Mouse (Mus musculus) CH12.LX (cell line): ENCODE measurements at regions not wholly inside any gene's neighbourhood (a gene's known extent, or its start where the extent isn't known, plus 50 kb on each side); places are given as distances from the start of the nearest gene placed in this dataset.

Source experiments
- DNase-seq: peaks from one replicate; pipeline ENCODE4 v3.0.0-alpha.2; 2013; ENCODE audit errors: extremely low read depth
- H3K27ac ChIP-seq: 2 replicates; pipeline ENCODE4 v1.5.1; 2012; ENCODE audit warnings: low read depth, mild to moderate bottlenecking, control low read depth, moderate library complexity; ENCODE audit not compliant: insufficient read depth
- H3K27me3 ChIP-seq: replicated peaks from 2 replicates; pipeline ENCODE3; 2012; ENCODE audit warnings: inconsistent platforms
- H3K36me3 ChIP-seq, 2 experiments: replicated peaks in 1 of 2; 2 replicates each; pipeline versions ENCODE3 to v1.6.1; 2012; ENCODE audit warnings: inconsistent platforms in 1 of 2, low read length in 1 of 2, mild to moderate bottlenecking in 1 of 2, mixed read lengths in 1 of 2, moderate library complexity in 1 of 2; ENCODE audit not compliant: control insufficient read depth in 1 of 2, insufficient read depth in 1 of 2
- H3K4me1 ChIP-seq, 2 experiments: 2 replicates each; pipeline ENCODE4 v1.6.1; 2012; ENCODE audit warnings: inconsistent platforms in 1 of 2, moderate library complexity in 1 of 2; ENCODE audit not compliant: insufficient read depth in 2 of 2, control insufficient read depth in 1 of 2
- H3K4me2 ChIP-seq: 2 replicates; pipeline ENCODE4 v1.6.1; 2012; ENCODE audit warnings: low read depth, mild to moderate bottlenecking, control low read depth; ENCODE audit not compliant: poor library complexity, insufficient read depth, severe bottlenecking
- H3K4me3 ChIP-seq, 3 experiments: fragments of 150-350 bp in 1 of 3; sonication (generic) in 1 of 3; replicated peaks in 1 of 3; 2 replicates each; pipeline versions ENCODE3 to v1.5.1; 2011 to 2012; ENCODE audit warnings: low read depth in 2 of 3, low read length in 2 of 3, mild to moderate bottlenecking in 2 of 3, moderate library complexity in 2 of 3, control low read depth in 1 of 3, improper control_type of control experiment in 1 of 3, inconsistent platforms in 1 of 3, mixed read lengths in 1 of 3; ENCODE audit not compliant: poor library complexity in 1 of 3
- H3K79me2 ChIP-seq: replicated peaks from 2 replicates; pipeline ENCODE4 v1.6.1; 2012; ENCODE audit warnings: mild to moderate bottlenecking, moderate library complexity; ENCODE audit not compliant: control insufficient read depth, poor library complexity, insufficient read depth, severe bottlenecking; ENCODE audit errors: extremely low read depth
- H3K9ac ChIP-seq: 2 replicates; pipeline ENCODE4 v1.6.1; 2012; ENCODE audit warnings: low read depth, mild to moderate bottlenecking, control low read depth, moderate library complexity; ENCODE audit not compliant: insufficient read depth
- H3K9me3 ChIP-seq: replicated peaks from 2 replicates; pipeline ENCODE3; 2012; ENCODE audit warnings: low read length, inconsistent platforms, mixed read lengths
- CHD2 ChIP-seq: IDR thresholded peaks from 2 replicates; pipeline ENCODE4 v1.6.1; 2011; ENCODE audit warnings: low read length, improper control_type of control experiment
- E2F4 ChIP-seq: IDR thresholded peaks from 2 replicates; pipeline ENCODE4 v1.6.1; 2011; ENCODE audit warnings: low read depth, low read length, improper control_type of control experiment; ENCODE audit not compliant: insufficient replicate concordance
- ELF1 ChIP-seq: IDR thresholded peaks from 2 replicates; pipeline ENCODE4 v1.6.1; 2014; ENCODE audit warnings: low read depth, mild to moderate bottlenecking, inconsistent platforms, low read length, improper control_type of control experiment
- ETS1 ChIP-seq: conservative IDR thresholded peaks from 2 replicates; pipeline ENCODE4 v1.6.1; 2012; ENCODE audit warnings: low read depth, mild to moderate bottlenecking, inconsistent platforms, low read length, improper control_type of control experiment, moderate library complexity
- HCFC1 ChIP-seq: IDR thresholded peaks from 2 replicates; pipeline ENCODE4 v1.6.1; 2012; ENCODE audit warnings: low read depth, mild to moderate bottlenecking, inconsistent platforms, low read length, improper control_type of control experiment
- IRF4 ChIP-seq: IDR thresholded peaks from 2 replicates; pipeline ENCODE4 v1.6.1; 2014; ENCODE audit warnings: low read depth, mild to moderate bottlenecking, inconsistent platforms, low read length, improper control_type of control experiment
- JUND ChIP-seq: conservative IDR thresholded peaks from 2 replicates; pipeline ENCODE4 v1.6.1; 2011; ENCODE audit warnings: low read depth, low read length, improper control_type of control experiment
- MAFK ChIP-seq: IDR thresholded peaks from 2 replicates; pipeline ENCODE4 v1.6.1; 2011; ENCODE audit warnings: low read length, improper control_type of control experiment; ENCODE audit not compliant: insufficient replicate concordance
- MAZ ChIP-seq: IDR thresholded peaks from 2 replicates; pipeline ENCODE4 v1.6.1; 2012; ENCODE audit warnings: low read depth, mild to moderate bottlenecking, inconsistent platforms, low read length, improper control_type of control experiment, moderate library complexity
- MXI1 ChIP-seq: IDR thresholded peaks from 2 replicates; pipeline ENCODE4 v1.6.1; 2011; ENCODE audit warnings: mild to moderate bottlenecking, low read depth, low read length, improper control_type of control experiment
- NRF1 ChIP-seq: IDR thresholded peaks from 2 replicates; pipeline ENCODE4 v1.6.1; 2014; ENCODE audit warnings: low read depth, mild to moderate bottlenecking, inconsistent platforms, low read length, improper control_type of control experiment, moderate library complexity
- PAX5 ChIP-seq: IDR thresholded peaks from 2 replicates; pipeline ENCODE4 v1.6.1; 2012; ENCODE audit warnings: low read length, inconsistent platforms, mixed read lengths
- POLR2A ChIP-seq: IDR thresholded peaks from 2 replicates; pipeline ENCODE4 v1.6.1; 2011; ENCODE audit warnings: low read depth, mild to moderate bottlenecking, improper control_type of control experiment, low read length
- RAD21 ChIP-seq: IDR thresholded peaks from 2 replicates; pipeline ENCODE4 v1.6.1; 2011; ENCODE audit warnings: low read depth, mild to moderate bottlenecking, low read length, improper control_type of control experiment, moderate library complexity
- RCOR1 ChIP-seq: conservative IDR thresholded peaks from 2 replicates; pipeline ENCODE4 v1.6.1; 2012; ENCODE audit warnings: low read depth, mild to moderate bottlenecking, inconsistent platforms, low read length, improper control_type of control experiment
- SMC3 ChIP-seq: IDR thresholded peaks from 2 replicates; pipeline ENCODE4 v1.6.1; 2011; ENCODE audit warnings: low read depth, low read length, improper control_type of control experiment
- ZC3H11A ChIP-seq: IDR thresholded peaks from 2 replicates; pipeline ENCODE4 v1.6.1; 2012; ENCODE audit warnings: low read depth, mild to moderate bottlenecking, inconsistent platforms, low read length, improper control_type of control experiment
- ZKSCAN1 ChIP-seq: IDR thresholded peaks from 2 replicates; pipeline ENCODE4 v1.6.1; 2012; ENCODE audit warnings: low read depth, inconsistent platforms, low read length, improper control_type of control experiment, borderline replicate concordance
- ZNF384 ChIP-seq: IDR thresholded peaks from 2 replicates; pipeline ENCODE4 v1.6.1; 2012; ENCODE audit warnings: low read depth, low read length, improper control_type of control experiment, inconsistent platforms
- dilution Hi-C: fragments of 300-500 bp; cut with MboI; formaldehyde crosslinking; loops from 2 replicates; pipeline ENCODE4 v1.14.3; 2020; ENCODE audit warnings: low sequenced_read_pairs; ENCODE audit not compliant: extremely low pct_unique_long_range_greater_than_20kb, extremely low pct_ligation_motif_present
- in situ Hi-C: fragments of 300-500 bp; cut with MboI; formaldehyde crosslinking; loops from 3 replicates; pipeline ENCODE4 v1.14.3; 2019; ENCODE audit warnings: low sequenced_read_pairs, low pct_ligation_motif_present, low pct_unique_long_range_greater_than_20kb, mixed read lengths

- in situ Hi-C loops = no loop called here
- Histone ChIP-seq H3K9ac (no peak overlapping the region), H3K36me3 (no peaks in the 10 kb centered on the region), H3K4me1 (no peaks in the 10 kb centered on the region), H3K4me2 (no peak overlapping the region), H3K27me3 (no peaks in the 10 kb centered on the region), H3K27ac (no peak overlapping the region), H3K4me3 (no peak overlapping the region), H3K79me2 (no peaks in the 10 kb centered on the region; the same call in 1 of the 2 replicates), H3K9me3 (peaks cover 78% of the 10 kb centered on the region)
- DNase-seq = no peak
- dilution Hi-C loops = no loop called here
- no peak for TF ChIP-seq PAX5
- TF ChIP-seq CHD2 = no peak
- no peak for TF ChIP-seq HCFC1
- TF ChIP-seq MAZ = no peak
- no peak for TF ChIP-seq ELF1
- TF ChIP-seq E2F4 = no peak
- TF ChIP-seq SMC3 = no peak
- no peak for TF ChIP-seq ZNF384
- TF ChIP-seq ZC3H11A = no peak
- no peak for TF ChIP-seq MXI1
- no peak for TF ChIP-seq RCOR1
- TF ChIP-seq ETS1 = no peak
- TF ChIP-seq NRF1 = no peak
Observed at GRCm38 (mm10) chr15:87958866-87959265, 414.8 kb downstream of the Fam19a5 start.

- H3K36me3 ChIP-seq = no peaks in the 10 kb centered on the region
- H3K4me2 ChIP-seq = no peak overlapping the region
- no peaks in the 10 kb centered on the region for H3K4me1 ChIP-seq
- no peak overlapping the region for H3K9ac ChIP-seq
- H3K79me2 ChIP-seq = no peaks in the 10 kb centered on the region
- no peak overlapping the region for H3K4me3 ChIP-seq
- H3K27me3 ChIP-seq = no peaks in the 10 kb centered on the region
- no peak for DNase-seq
- dilution Hi-C loops (no loop called here), in situ Hi-C loops (no loop called here)
- peaks cover 90% of the 10 kb centered on the region for H3K9me3 ChIP-seq
- no peak overlapping the region for H3K27ac ChIP-seq
- TF ChIP-seq PAX5 (no peak), SMC3 (no peak), ELF1 (no peak), ETS1 (no peak), RCOR1 (no peak), MAFK (no peak), RAD21 (no peak), JUND (no peak), POLR2A (no peak), IRF4 (no peak), ZKSCAN1 (no peak), CHD2 (no peak), E2F4 (no peak)
- TF ChIP-seq, all 38 proteins: peak for 0
Observed at GRCm38 (mm10) chr15:87972641-87973040, 428.5 kb downstream of the Fam19a5 start.
